Mouse (Mus musculus) embryonic facial prominence, embryonic 11.5 days (tissue): Measurements from ENCODE around the gene Cnn3. TPM values are rescaled to one million over a fixed set of nuclear protein-coding genes. Genes with fewer than 3 reads are reported as not detected.
A peak's percentile ranks its signal among the peaks of the same experiment; 100 is the strongest.

ENCODE experiments used
- ATAC-seq: fragments of 200-750 bp; cut with Nextera tagmentation; replicated peaks from 2 replicates; pipeline ENCODE4 v1.8.0; 2017; ENCODE audit warnings: low read depth; ENCODE audit not compliant: insufficient number of reproducible peaks, low FRiP score, low TSS enrichment
- DNase-seq: peaks from one replicate; pipeline ENCODE4 v3.0.0-alpha.2; 2015; ENCODE audit warnings: low spot score
- H3K27ac ChIP-seq: fragments of 300-500 bp; sonication (generic); replicated peaks from 2 replicates; pipeline ENCODE4 v1.5.1; 2014; ENCODE audit warnings: mild to moderate bottlenecking, low read depth, low read length, control low read depth
- H3K27me3 ChIP-seq: fragments of 300-500 bp; sonication (generic); 2 replicates; pipeline ENCODE4 v1.6.1; 2014; ENCODE audit warnings: mild to moderate bottlenecking, low read length, moderate library complexity, mixed read lengths; ENCODE audit not compliant: control insufficient read depth, insufficient read depth
- H3K36me3 ChIP-seq: fragments of 300-500 bp; sonication (generic); replicated peaks from 2 replicates; pipeline ENCODE4 v1.6.1; 2014; ENCODE audit warnings: low read depth, mild to moderate bottlenecking, low read length, moderate library complexity, mixed read lengths; ENCODE audit not compliant: control insufficient read depth, insufficient read depth
- H3K4me1 ChIP-seq: fragments of 300-500 bp; sonication (generic); 2 replicates; pipeline ENCODE4 v1.6.1; 2014; ENCODE audit warnings: low read length, mixed read lengths; ENCODE audit not compliant: control insufficient read depth, insufficient read depth
- H3K4me2 ChIP-seq: fragments of 300-500 bp; sonication (generic); 2 replicates; pipeline ENCODE4 v1.6.1; 2014; ENCODE audit warnings: low read depth, mild to moderate bottlenecking, control low read depth, low read length, moderate library complexity
- H3K4me3 ChIP-seq: fragments of 300-500 bp; sonication (generic); 2 replicates; pipeline ENCODE4 v1.5.1; 2014; ENCODE audit warnings: low read depth, low read length, control low read depth
- H3K9ac ChIP-seq: fragments of 300-500 bp; sonication (generic); replicated peaks from 2 replicates; pipeline ENCODE4 v1.6.1; 2014; ENCODE audit warnings: mild to moderate bottlenecking, control low read depth, low read length
- H3K9me3 ChIP-seq: fragments of 300-500 bp; sonication (generic); replicated peaks from 2 replicates; pipeline ENCODE4 v1.6.1; 2016; ENCODE audit warnings: mild to moderate bottlenecking, low read length, inconsistent platforms, mixed read lengths; ENCODE audit not compliant: control insufficient read depth
- WGBS: fragments of 180-500 bp; shearing (Covaris S2); extraction: QIAGEN DNeasy Blood & Tissue Kit; methylation state at CpG from one replicate; pipeline ENCODE4 v1.1.7; 2014; 5-methylcytosine and 5-hydroxymethylcytosine counted together
- polyA plus RNA-seq: library from polyadenylated mRNA; unstranded; fragments of >200 nt; fragmentation: Nextera tagmentation; extraction: Ambion mirVana; gene quantifications from 2 replicates; pipeline ENCODE4 v1.2.1, GENCODE M21; 2014

Cnn3 gene
- polyA plus RNA-seq, 1 experiment from 2014 or later = 1,113 TPM

GRCm38 (mm10) chr3:121474738-121475137, 48.4 kb downstream of the Cnn3 start:
- no peak overlapping the region for H3K4me3 ChIP-seq
- no peak for DNase-seq
- no peak overlapping the region for H3K9ac ChIP-seq

GRCm38 (mm10) chr3:121480030-121480960, 54.0 kb downstream of the Cnn3 start:
- no peak for ATAC-seq
- Histone ChIP-seq H3K4me3 (no peak overlapping the region), H3K4me1 (0 out of 2 replicates have a peak, but pooled peaks cover 3% of the 10 kb centered on the region), H3K9me3 (no peaks in the 10 kb centered on the region), H3K27me3 (no peaks in the 10 kb centered on the region), H3K36me3 (no peaks in the 10 kb centered on the region), H3K4me2 (no peak overlapping the region), H3K9ac (no peak overlapping the region), H3K27ac (no peak overlapping the region)
- WGBS = 46% methylated on average over 26 of the region's 26 CpGs
- DNase-seq = no peak

More at GRCm38 (mm10) chr3:121474738-121475137, 48.4 kb downstream of the Cnn3 start:
- Histone ChIP-seq H3K27ac (no peak overlapping the region), H3K27me3 (no peaks in the 10 kb centered on the region), H3K4me1 (peaks cover 2% of the 10 kb centered on the region; the same call in 1 of the 2 replicates), H3K4me2 (no peak overlapping the region), H3K36me3 (no peaks in the 10 kb centered on the region), H3K9me3 (no peaks in the 10 kb centered on the region)
- no peak for ATAC-seq
- WGBS = 74% methylated on average over 3 of the region's 3 CpGs

GRCm38 (mm10) chr3:121480961-121481436, 54.7 kb downstream of the Cnn3 start:
- H3K4me1 ChIP-seq = 0 out of 2 replicates have a peak, but pooled peaks cover 3% of the 10 kb centered on the region
- no peak for ATAC-seq

GRCm38 (mm10) chr3:121481564-121481963, 55.3 kb downstream of the Cnn3 start:
- Histone ChIP-seq H3K9me3 (no peaks in the 10 kb centered on the region), H3K36me3 (no peaks in the 10 kb centered on the region), H3K4me3 (no peak overlapping the region), H3K4me2 (no peak overlapping the region), H3K27me3 (no peaks in the 10 kb centered on the region), H3K27ac (no peak overlapping the region), H3K9ac (no peak overlapping the region), H3K4me1 (0 out of 2 replicates have a peak, but pooled peaks cover 3% of the 10 kb centered on the region)
- 33% methylated on average over 6 of the region's 6 CpGs for WGBS
- peak; percentile 60 for ATAC-seq
- peak; percentile 53 for DNase-seq

More at GRCm38 (mm10) chr3:121480961-121481436, 54.7 kb downstream of the Cnn3 start:
- Histone ChIP-seq H3K4me3 (no peak overlapping the region), H3K27me3 (no peaks in the 10 kb centered on the region), H3K27ac (no peak overlapping the region), H3K36me3 (no peaks in the 10 kb centered on the region), H3K9ac (no peak overlapping the region), H3K9me3 (no peaks in the 10 kb centered on the region), H3K4me2 (no peak overlapping the region)
- DNase-seq = no peak
- 57% methylated on average over 8 of the region's 8 CpGs for WGBS

GRCm38 (mm10) chr3:121483266-121484161, 57.2 kb downstream of the Cnn3 start:
- no peak overlapping the region for H3K9ac ChIP-seq
- no peak overlapping the region for H3K4me2 ChIP-seq
- no peaks in the 10 kb centered on the region for H3K27me3 ChIP-seq
- H3K4me1 ChIP-seq = 0 out of 2 replicates have a peak, but pooled peaks cover 3% of the 10 kb centered on the region
- no peak for ATAC-seq
- no peak overlapping the region for H3K27ac ChIP-seq
- no peaks in the 10 kb centered on the region for H3K9me3 ChIP-seq
- H3K4me3 ChIP-seq = no peak overlapping the region
- WGBS = 67% methylated on average over 25 of the region's 25 CpGs
- H3K36me3 ChIP-seq = no peaks in the 10 kb centered on the region
- DNase-seq = no peak

- Histone ChIP-seq H3K4me1 (0 out of 2 replicates have a peak, but pooled peaks cover 3% of the 10 kb centered on the region), H3K9ac (no peak overlapping the region), H3K9me3 (no peaks in the 10 kb centered on the region), H3K27ac (no peak overlapping the region), H3K4me2 (no peak overlapping the region), H3K27me3 (no peaks in the 10 kb centered on the region), H3K36me3 (no peaks in the 10 kb centered on the region), H3K4me3 (no peak overlapping the region)
- ATAC-seq = no peak
- WGBS = 65% methylated on average over 2 of the region's 2 CpGs
- no peak for DNase-seq
Measured at GRCm38 (mm10) chr3:121485201-121485600, 58.9 kb downstream of the Cnn3 start.

GRCm38 (mm10) chr3:121489462-121490118, 63.3 kb downstream of the Cnn3 start:
- 61% methylated on average over 12 of the region's 12 CpGs for WGBS
- Histone ChIP-seq H3K9ac (no peak overlapping the region), H3K4me2 (no peak overlapping the region), H3K4me3 (no peak overlapping the region), H3K36me3 (no peaks in the 10 kb centered on the region), H3K4me1 (no peaks in the 10 kb centered on the region), H3K27me3 (no peaks in the 10 kb centered on the region), H3K27ac (no peak overlapping the region), H3K9me3 (no peaks in the 10 kb centered on the region)
- ATAC-seq (no peak), DNase-seq (peak; percentile 26)
